Mouse (Mus musculus) c-Kit-positive CD71-positive TER-119-positive erythroid progenitor cells, embryonic 14.5 days (primary cell): Measurements from ENCODE around the gene Myo1d.

Source experiments
- DNase-seq: peaks from one replicate; pipeline ENCODE4 v3.0.0-alpha.2; 2013; ENCODE audit warnings: low spot score

The Myo1d gene

DNA sequence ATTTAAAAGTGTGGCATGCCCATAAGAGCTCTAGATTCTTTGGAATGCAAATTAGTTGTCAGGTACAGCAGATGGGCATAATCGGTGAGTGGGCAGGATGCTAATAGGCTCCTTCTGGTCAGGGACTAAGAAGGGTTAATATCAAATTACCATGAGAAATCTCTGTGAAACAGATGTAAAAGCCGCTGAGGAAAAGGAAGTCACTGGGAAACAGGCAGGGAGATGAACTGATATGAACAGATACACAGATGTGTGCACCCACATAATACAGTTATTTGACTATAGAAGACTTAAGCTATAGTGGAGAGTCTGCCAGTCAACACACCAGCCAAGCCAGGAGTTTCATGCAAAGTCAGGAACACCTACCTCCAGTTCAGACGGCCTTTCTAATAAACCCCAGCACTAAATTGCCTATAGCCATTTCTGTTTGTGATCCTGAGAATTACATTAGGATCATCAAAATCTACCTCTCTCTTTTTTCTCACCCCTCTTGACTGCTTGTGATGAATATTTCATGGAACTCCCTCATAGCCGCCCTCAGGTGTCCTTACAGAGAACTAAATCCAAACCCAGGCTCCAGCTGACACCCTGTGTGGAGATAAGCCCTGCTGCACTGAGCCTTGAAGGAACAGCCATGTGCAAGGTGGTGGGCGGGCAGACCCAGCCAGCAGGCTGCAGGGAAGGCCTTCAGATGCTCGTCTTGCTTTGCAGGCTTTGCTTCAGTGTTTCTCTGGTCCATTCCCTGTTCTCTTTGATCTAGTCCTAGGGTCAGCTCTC lies 164.7 kb downstream of the Myo1d start:
- DNase-seq: no peak

DNA sequence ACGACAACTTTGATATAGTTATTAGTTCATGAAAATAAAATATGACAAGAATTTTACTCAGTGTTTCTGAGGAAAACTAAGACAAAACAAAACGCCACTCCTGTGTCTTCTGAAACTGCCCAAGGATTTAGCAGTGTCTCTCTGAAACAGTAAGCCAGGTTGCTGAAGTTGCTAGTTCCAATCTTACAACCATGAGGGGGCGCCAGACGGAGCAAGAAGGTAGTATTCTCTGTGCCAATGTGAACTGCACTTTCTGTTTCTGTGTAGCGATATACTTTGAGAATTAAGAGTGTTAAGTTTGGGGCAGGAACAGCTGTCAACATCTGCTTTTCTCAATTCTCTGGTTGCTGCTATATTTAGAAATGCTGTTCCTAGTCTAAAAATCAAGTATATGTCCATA lies 165.4 kb downstream of the Myo1d start:
- DNase-seq: peak; percentile 9

DNA sequence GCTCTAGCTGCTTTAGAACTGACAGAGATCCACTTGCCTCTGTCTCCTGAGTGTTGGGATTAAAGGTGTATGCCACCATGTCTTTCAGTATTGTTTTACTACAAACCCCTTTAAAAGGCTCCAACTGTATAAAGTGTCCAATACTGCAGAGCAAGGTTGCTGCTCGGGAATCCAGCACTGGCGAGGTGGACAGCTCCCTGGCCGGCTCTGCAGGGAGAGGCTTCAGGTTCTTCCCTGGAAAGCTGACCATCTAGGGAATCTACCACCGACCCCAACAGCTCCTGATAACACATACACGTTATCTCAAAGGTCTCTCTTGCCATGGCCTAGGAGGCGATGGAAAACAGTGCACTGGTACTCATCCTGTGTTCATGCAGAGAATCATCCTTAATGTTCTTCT lies 166.3 kb downstream of the Myo1d start:
- peak; percentile 8 for DNase-seq

DNA sequence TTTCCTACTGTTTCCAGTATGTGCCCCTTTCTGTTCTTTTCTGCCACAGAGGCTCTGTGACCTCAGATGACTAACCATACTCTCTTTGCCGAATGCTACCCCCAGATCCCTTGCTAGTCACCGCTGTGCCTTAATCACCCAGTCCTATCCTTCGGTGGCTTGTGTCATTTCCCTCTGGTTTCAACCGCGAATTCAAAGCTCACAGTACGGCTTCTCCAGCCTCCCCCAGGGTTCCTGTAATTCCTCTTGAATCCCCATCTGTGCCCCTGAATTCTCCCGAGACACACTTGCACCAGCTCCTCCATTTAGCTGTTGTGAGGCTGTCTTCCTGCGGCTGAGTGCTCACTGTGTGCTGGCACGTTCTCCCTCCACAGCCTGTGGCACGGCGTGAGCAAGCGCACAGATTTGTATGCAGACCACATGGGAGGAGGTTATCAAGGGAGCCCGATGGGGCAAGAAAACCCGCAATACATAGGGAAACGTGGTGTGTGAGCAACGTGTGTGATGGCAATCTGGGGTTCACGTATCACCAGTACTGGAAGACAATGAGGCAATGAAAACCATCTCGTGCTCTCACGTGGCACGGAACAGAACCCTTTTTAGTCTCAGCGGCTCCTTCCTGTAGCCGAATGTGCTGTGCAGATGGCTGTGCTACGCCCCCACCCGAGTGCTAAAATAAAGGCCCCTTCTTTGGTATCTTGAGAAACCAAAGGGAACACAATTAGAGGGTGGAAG lies 177.0 kb downstream of the Myo1d start:
- no peak for DNase-seq

DNA sequence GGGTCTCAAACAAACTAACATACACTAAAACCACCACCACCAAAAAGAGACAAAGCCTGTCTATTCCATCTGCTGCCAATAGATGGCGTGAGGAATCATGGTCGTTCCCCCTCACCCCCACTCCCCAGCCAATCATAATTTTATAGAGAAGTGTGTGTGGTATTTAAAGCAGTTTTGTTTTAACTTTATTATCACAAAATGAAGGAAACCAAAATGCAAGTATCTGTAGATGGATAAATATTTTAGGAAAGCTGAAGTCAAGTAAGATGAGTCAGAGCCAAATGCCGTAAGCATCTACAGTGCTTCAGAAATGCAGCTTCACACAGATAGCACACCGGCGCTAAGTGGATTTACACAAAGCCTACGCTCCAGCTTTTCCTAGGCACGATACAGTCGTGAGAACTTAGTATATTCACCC lies 177.8 kb downstream of the Myo1d start:
- no peak for DNase-seq

DNA sequence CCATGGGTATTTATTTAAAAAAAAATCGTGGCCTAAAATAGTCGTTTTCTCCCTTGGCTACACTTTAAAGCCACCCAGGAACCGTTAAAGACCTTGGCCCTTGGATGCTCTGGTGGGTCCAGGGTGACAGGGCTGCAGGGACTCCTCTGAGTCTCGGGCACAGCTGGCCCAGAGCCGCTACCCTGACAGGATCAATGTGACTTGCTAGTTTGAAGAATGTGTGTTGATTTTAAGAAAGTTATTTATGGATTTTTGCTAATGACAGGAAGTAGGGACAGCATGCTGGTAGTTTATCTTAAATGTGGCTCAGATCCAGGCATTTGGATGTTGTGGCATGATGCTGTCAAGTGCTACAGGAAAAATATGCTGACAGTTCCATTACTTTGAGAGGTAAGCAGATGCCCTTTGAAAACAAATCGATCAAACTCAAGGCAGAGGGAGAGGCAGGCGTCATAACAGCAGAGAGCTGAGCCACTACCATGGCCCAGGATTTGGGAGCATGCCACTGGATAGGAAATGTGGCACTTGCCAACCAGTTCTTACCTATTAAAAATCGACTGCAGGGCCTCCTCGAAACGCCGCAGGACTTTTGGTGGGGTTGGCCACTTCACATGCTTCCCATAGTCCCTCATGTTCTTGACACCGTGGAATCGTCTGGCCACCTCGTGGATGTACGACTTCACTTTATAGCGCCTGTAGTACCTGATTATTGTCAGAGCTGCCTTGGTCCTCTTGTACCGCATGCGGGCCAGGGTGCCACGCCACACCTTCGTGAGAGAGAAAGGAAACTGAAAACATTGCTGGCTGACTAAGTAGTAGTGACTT lies 178.6 kb downstream of the Myo1d start:
- DNase-seq: no peak

DNA sequence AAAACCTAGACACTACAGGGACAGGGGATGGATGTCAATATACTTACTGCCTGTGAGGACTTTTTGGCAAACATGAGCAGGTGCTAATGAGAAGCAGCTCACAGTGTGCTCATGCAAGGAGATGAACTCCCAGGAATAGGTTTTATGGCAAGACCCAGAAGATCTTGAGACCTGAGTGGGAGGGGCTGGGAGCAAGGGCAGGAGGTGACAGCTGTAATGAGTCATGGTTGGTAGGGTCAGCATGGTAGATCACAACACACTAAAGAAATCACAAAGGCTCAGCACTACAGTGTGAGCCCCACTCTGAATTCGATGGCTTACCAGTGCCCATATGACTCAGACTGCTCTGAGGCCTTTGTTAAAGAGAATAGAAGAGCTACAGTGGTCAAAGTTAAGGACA lies 184.3 kb downstream of the Myo1d start:
- no peak for DNase-seq

DNA sequence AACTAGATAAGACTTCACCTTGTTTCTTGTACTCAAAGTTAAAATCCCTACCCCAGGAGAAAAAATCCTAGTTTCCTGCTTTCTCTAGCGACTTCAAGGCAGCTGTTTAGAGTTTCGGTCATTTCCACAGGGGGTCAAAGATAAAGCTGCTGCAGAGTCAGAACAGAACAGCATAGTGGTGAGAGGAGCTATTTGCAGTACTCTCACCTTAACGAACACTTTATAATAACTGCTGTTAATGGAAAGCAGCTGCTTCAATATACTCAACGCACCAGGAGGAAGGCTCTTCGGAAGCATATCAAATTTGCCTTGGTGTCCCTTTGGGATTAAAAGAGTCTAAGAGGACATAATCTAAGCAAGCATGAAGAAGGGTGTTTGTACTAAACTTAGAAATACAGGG lies 190.4 kb downstream of the Myo1d start:
- no peak for DNase-seq

DNA sequence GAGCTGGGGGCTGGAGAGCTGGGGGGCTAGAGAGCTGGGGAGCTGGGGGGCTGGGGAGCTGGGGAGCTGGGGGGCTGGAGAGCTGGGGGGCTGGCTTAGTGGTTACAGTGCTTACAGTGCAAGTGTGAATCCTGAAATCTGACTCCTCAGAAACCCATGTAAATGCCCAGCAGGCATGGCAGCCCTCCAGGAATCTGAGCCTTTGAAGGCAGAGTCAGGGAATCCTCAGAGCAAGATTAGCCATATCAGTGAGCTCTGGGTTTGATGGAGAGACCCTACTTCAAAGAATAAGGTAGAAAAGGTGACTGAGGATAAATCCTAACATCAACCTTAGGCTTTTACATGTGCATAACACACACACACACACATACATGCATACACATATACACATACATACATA lies 194.1 kb downstream of the Myo1d start:
- DNase-seq: no peak

DNA sequence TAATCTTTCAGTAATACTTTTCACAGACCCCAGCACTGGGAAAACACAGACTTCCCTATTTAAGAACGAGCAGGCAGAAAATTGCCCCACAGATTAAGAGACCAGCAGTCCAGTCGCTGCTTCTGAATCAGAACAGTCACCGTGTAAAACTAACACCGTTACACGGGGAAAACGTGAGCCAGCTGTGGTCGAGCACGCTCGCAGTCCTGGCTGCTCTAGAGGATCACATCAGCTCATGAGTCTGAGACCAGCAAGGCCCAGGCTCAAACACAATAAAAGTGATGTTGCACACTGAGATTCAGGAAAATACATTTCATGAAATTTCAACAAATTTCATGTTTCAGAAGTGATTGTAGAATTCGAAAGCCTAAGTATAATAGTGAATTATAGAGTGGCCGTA lies 194.6 kb downstream of the Myo1d start:
- DNase-seq: no peak

DNA sequence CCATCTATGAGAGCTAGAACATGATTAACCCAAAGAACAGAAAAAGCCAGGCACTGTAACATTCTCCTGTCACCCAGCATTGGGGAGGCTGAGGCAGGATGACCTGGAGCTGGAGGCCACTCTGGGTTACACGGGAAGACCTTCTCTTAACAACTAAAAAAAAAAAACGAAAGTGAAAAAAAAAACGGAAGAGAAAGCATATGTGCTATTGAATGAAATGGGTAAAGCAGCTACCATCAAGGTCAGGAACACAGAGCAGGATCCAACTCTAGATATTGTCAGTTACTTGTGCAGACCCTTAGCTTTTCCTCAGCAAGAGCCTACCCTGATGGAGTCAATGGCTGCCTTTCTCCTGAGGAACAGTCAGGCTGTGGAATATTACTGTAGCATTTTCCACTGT lies 199.3 kb downstream of the Myo1d start:
- no peak for DNase-seq

DNA sequence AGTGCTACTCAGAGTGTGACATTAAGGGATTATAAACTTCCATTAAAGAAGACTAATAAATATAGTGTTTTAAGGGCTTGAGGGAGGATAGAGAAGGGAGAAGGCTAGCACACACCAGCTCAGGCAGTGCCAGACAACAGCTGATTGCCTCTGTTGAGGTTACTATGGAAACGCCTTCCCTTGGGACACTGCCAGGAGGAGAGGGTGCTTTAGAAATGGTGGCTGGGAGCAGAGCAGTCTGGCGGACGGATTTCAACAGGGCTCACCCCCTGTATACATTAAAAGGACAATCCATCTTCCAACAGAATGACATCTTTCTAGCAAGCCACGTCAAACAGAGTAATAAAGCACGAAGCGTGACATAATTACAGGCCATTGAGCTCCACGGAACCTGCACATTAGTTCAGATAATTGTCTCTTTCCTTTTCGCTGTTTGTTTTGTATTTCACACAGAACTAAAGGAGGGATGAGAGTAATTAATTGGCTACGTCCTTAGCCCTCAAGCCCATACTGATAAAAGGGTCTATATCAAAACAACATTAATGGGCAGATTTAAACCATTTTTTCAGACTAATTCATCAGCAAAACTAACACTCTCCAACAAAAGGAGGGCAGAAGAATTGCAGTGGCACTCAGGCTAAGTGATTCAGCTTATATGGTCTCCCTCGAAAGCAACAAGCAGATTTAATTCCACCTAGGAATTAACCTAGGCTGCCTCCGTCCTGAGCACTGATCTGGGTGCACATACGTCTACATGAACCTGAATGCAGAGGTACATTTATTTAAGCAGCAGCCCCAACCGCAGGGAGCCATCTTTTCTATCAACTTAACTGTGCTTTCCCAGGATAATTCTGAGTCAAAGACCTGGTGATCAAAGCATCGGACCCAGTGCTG lies 201.8 kb downstream of the Myo1d start:
- DNase-seq: no peak

DNA sequence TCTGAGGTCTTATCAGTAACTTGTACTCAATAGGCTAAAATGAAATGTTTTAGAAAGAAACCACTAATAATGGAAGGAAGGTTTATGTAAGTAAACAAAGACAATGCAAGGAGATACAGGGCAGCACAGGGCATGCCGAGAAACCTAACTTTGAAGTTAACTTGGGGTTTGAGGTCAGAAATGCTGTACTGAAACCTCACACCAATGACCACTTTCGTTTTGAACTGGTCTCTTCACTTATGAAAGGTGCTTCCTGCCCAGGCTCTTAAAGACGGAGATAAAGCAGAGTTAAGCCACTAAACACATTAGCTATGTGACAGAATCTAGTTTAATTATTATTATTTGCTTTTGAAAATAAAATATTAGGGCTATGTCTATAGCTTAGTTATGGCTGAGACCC lies 204.0 kb downstream of the Myo1d start:
- no peak for DNase-seq

DNA sequence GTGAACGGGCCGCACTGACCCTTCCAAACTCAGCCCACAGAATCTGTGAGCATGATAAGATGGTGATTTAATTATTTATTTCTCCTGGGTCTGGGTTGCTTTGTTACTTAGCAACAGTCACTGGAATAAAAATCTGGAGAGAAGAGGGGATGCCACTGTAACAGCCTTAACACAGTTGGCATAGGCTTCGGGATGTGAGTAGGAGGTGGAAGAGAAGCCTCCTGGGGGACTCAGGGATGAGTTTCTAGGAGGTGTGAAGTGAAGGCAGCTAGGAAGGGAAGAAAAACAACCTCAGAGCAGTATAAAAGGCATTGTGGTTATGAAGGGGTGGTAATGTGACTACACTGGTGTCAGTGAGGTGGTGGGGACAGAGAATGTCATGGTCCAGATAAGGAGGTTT lies 213.5 kb downstream of the Myo1d start:
- DNase-seq: no peak

DNA sequence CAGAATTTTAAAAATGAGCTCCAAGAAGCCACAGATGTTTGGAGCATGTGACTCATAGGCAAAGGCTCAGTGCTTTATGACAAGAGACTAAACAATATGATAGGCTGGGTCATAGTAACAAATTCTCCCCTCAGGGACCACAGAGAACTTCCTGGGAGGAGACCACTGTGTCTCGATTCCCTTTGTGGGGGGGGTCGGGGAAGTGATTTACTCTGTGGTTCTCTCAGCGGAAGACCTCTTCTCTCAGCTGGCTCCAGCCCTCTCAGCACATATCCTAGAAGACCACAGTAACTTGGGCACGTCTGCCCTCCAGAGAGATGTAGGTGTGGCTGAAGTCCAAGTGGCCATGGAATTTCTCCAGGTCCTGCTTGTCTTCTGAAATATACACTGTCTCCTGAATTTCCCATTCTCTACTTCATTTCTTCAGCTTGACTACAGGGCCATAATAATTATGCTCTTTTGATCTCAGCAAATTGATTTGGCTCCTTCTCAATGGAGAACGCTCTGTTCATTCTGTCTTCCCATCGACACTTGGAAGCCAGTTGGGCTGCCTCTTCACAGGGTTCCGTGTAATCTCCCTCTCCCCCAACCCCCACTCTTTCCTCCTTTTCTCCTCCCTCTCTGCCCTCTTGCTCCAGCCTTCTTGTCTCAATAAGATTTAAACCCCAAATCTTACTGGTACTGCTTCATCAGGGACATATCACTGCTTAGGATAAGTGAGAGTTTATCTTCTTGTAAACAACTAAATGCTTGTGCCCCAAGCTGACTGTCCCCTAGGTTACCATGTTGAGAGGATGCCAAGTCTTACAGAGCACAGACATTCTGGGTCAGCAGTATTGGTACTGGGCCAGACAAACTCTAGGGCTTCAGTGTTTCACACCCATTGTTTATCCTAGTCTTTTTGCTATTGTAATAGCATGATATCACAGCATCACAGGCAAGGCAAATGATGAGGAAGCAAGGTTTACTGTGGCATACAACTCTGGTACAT lies 214.6 kb downstream of the Myo1d start:
- DNase-seq: no peak

DNA sequence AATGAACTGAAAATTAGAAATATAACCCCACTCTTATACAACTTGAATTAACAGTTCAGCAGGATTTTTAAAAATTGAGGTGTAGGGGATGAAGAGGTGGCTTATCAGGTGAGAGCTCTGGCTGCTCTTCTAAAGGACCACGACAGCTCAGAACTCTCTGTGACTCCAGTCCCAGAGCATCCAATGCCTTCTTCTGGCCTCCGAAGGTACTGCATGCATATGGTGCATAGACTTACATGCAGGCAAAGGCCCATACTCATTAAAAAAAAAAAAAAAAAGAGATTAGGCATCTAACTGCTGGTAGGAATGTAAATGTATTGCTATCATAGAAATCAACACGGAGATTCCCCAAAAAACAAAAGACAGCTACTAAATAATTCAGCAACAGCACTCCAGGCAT lies 217.3 kb downstream of the Myo1d start:
- no peak for DNase-seq

DNA sequence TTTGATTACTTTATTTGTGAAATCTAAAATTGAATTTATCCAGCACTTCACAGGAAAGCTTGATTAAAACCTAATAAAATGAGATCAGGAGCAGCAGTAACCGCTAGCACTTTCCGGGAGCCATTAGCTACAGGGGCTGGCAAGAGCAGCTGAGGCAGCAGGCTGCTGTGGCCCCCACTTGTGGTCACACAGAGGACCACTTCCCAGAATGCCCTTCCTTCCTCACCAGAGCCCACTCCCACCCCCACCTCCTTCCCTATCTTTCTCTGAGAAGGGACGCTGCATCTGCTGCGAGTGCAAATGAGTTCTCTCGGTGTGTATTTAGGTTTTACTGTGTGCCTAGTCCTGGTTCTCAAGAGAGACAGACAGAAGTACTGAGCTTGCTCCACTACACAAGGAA lies 219.1 kb downstream of the Myo1d start:
- no peak for DNase-seq

DNA sequence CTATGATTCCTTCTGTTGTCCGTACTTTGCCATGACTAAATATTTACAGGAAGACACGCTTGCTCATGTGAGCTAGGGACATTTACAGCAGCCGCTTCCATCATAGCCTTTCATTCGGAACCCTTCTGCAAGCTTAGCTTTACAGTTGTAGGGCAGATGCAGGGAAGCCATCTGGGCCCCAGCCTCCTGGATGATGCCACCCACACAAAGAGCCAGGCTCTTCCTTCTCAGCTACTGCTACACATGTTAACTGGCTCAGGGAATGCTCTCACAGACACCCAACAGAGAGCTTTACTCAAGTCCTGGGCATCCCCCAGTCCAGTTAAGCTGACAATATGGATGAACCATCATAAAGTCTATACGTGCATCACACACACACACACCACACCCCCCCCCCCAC lies 224.4 kb downstream of the Myo1d start:
- no peak for DNase-seq

DNA sequence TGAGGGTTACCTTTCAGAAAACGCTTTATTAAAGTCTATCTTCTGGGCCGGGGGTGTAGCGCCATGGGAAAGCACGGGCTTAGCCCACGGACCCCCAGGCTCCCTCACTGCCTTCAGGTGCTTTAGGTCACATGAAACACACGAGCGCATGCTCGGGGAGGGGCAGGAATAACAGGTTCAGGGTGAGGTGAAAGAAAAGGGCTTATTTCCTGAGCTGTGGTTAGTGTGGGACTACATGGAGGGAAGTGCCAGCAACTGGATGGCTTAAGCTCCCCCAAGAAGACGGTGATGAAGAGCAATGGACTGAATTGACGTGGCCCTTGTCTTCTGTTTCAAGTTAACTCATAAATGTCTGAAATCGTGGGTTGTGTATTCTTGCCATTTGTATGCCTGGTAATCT lies 226.8 kb downstream of the Myo1d start:
- no peak for DNase-seq

DNA sequence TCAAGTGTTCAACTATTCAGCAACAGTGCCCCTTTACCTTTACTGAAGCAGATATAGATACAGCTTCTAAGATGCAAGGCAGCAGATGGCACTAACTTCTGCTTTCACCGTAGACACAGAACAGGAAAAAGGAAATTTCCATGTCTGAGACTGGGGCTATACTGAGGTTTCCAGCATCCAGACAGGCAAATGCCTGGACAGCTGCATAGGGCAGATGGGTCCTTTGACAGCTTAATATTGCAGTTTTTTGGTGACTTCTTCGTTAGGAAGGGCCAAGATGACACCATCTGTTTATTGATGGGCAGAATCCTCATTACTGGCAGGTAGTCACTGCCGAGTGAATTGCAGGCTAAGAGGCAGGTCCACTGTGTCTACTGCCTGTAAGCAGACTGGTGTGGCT lies 228.2 kb downstream of the Myo1d start:
- no peak for DNase-seq

DNA sequence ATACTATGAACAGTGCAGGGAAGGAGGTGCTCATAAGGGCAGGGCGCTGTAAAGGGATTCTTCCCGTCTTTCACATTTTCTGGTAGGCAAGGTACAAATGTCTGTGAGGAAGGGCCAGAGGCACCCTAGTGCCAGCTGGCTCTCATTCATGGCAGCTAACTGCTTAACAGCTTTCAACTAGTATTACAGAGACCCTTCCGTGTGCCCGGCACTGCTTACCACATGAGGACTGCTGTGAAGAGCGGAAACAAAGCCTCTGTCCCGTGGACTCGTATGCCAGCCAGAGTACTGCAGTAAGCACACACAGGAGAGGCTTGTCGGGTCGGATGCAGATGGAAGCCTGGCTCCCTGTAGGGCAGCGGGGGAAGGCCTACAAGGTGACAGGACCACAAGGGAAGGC lies 229.6 kb downstream of the Myo1d start:
- DNase-seq: no peak
